Mouse (Mus musculus) stomach, embryonic 16.5 days (tissue): Measurements from ENCODE around the gene Rcc2. TPM values are rescaled to one million over a fixed set of nuclear protein-coding genes. Genes with fewer than 3 reads are reported as not detected.

Experiments
- ATAC-seq: fragments of 200-750 bp; cut with Nextera tagmentation; 2 replicates; pipeline ENCODE4 v1.8.0; 2017; ENCODE audit warnings: moderate number of reproducible peaks, moderate TSS enrichment; ENCODE audit not compliant: insufficient read depth, low FRiP score
- H3K27ac ChIP-seq: fragments of 300-500 bp; sonication (generic); 2 replicates; pipeline ENCODE4 v1.5.1; 2014; ENCODE audit warnings: low read length
- H3K27me3 ChIP-seq: fragments of 300-500 bp; sonication (generic); 2 replicates; pipeline ENCODE4 v1.6.1; 2014; ENCODE audit warnings: low read length, control low read depth, mixed read lengths; ENCODE audit not compliant: control insufficient read depth, insufficient read depth
- H3K36me3 ChIP-seq: fragments of 300-500 bp; sonication (generic); 2 replicates; pipeline ENCODE4 v1.6.1; 2014; ENCODE audit warnings: low read length; ENCODE audit not compliant: control insufficient read depth, insufficient read depth
- H3K4me1 ChIP-seq: fragments of 300-500 bp; sonication (generic); 2 replicates; pipeline ENCODE4 v1.6.1; 2014; ENCODE audit warnings: low read length, control low read depth, mixed read lengths; ENCODE audit not compliant: control insufficient read depth, insufficient read depth
- H3K4me2 ChIP-seq: fragments of 300-500 bp; sonication (generic); 2 replicates; pipeline ENCODE4 v1.6.1; 2014; ENCODE audit warnings: low read depth, low read length, mixed read lengths
- H3K4me3 ChIP-seq: fragments of 300-500 bp; sonication (generic); replicated peaks from 2 replicates; pipeline ENCODE4 v1.5.1; 2014; ENCODE audit warnings: mild to moderate bottlenecking, low read length
- H3K9ac ChIP-seq: fragments of 300-500 bp; sonication (generic); 2 replicates; pipeline ENCODE4 v1.6.1; 2014; ENCODE audit warnings: low read length
- H3K9me3 ChIP-seq: fragments of 300-500 bp; sonication (generic); replicated peaks from 2 replicates; pipeline ENCODE4 v1.6.1; 2016; ENCODE audit warnings: low read length, control low read depth; ENCODE audit not compliant: control insufficient read depth
- WGBS: fragments of 180-500 bp; shearing (Covaris S2); extraction: QIAGEN DNeasy Blood & Tissue Kit; methylation state at CpG from one replicate; pipeline ENCODE4 v1.1.7; 2014; 5-methylcytosine and 5-hydroxymethylcytosine counted together
- polyA plus RNA-seq: library from polyadenylated mRNA; unstranded; fragments of >200 nt; fragmentation: Nextera tagmentation; extraction: Ambion mirVana; gene quantifications from 2 replicates; pipeline ENCODE4 v1.2.1, GENCODE M21; 2015

The Rcc2 gene
- polyA plus RNA-seq, 1 experiment from 2014 or later, result 16.2 TPM

- Histone ChIP-seq H3K27me3 (no peaks in the 10 kb centered on the region), H3K27ac (no peak overlapping the region), H3K36me3 (0 out of 2 replicates have a peak, but pooled peaks cover 2% of the 10 kb centered on the region), H3K4me2 (no peak overlapping the region), H3K4me3 (no peak overlapping the region), H3K9me3 (no peaks in the 10 kb centered on the region), H3K9ac (no peak overlapping the region), H3K4me1 (no peaks in the 10 kb centered on the region; the same call in 1 of the 2 replicates)
- 83% methylated on average over 12 of the region's 12 CpGs for WGBS
- no peak for ATAC-seq
These were observed 26.6 kb downstream of the Rcc2 start for GRCm38 (mm10) chr4:140726907-140727306.

GRCm38 (mm10) chr4:140731654-140732053 is 31.3 kb downstream of the Rcc2 start:
- Histone ChIP-seq H3K4me3 (no peak overlapping the region), H3K36me3 (no peaks in the 10 kb centered on the region), H3K4me1 (no peaks in the 10 kb centered on the region), H3K27ac (no peak overlapping the region), H3K4me2 (no peak overlapping the region), H3K9ac (no peak overlapping the region), H3K9me3 (no peaks in the 10 kb centered on the region), H3K27me3 (no peaks in the 10 kb centered on the region)
- no peak for ATAC-seq
- 73% methylated on average over 4 of the region's 4 CpGs for WGBS

DNA sequence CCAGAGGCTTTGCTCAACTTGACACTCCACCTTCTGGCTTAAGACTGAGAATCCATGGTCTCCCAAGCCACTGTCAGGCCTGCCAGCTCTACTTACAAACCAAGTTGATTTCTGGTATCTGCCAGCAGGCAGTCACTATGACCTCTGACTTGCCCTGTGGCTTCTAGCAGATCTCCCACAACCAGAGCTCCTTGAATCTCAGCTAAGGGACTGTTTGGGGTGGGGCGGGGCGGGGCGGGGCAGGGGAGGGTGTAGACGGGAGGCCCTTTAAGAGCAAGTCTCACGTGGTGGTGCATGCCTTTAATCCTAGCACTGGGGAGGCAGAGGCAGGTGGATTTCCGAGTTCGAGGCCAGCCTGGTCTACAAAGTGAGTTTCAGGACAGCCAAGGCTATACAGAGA is 32.5 kb downstream of the Rcc2 start:
- H3K27me3 ChIP-seq, result no peaks in the 10 kb centered on the region
- no peak overlapping the region for H3K9ac ChIP-seq
- no peak overlapping the region for H3K27ac ChIP-seq
- 65% methylated on average over 7 of the region's 7 CpGs for WGBS
- H3K9me3 ChIP-seq, result no peaks in the 10 kb centered on the region
- no peaks in the 10 kb centered on the region for H3K36me3 ChIP-seq
- H3K4me1 ChIP-seq, result no peaks in the 10 kb centered on the region
- H3K4me2 ChIP-seq, result no peak overlapping the region
- H3K4me3 ChIP-seq, result no peak overlapping the region
- no peak for ATAC-seq

DNA sequence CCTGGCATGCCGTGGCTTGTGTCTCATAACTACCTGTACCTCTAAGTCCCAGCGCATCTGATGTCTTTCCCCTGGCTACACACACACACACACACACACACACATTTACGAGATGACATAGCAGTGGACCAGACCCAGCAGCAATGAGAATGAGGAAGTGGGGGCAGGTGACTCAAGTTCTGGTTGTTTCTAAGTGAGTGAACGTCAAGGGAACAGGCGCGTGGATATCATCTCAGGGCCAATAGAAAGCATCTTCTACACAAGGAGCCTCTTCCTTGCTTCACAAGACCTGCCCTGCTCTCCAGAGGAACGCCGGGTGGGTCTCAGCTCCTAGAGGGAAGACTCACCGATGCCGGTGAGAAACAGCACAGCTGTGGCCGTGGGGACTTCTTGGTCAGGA is 40.3 kb downstream of the Rcc2 start:
- Histone ChIP-seq H3K27me3 (no peaks in the 10 kb centered on the region), H3K4me1 (no peaks in the 10 kb centered on the region), H3K9me3 (no peaks in the 10 kb centered on the region), H3K4me3 (no peak overlapping the region), H3K4me2 (no peak overlapping the region), H3K9ac (no peak overlapping the region), H3K27ac (no peak overlapping the region), H3K36me3 (no peaks in the 10 kb centered on the region)
- ATAC-seq, result no peak
- 83% methylated on average over 11 of the region's 11 CpGs for whole genome bisulfite sequencing

DNA sequence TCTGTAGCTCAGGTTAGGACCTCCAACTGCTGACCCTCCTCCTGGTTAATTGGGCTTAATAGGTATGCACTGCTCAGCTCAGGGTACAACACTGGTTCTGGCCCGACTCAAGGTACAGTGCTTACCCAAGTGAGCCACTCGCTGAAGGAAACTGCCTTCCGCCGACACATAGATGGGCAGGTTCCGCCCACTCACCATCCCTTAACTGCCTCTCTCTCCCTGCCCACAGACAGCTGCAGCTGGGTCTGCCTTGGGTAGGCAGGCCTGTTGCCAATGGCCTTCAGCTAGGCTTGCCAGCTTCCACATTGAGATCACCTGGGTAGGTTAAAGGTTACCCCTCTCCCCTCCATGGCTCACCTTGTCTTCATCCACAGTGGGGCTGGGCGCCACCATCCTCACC is 41.1 kb downstream of the Rcc2 start:
- H3K4me3 ChIP-seq, result no peak overlapping the region
- no peaks in the 10 kb centered on the region for H3K36me3 ChIP-seq
- H3K4me1 ChIP-seq, result no peaks in the 10 kb centered on the region
- H3K4me2 ChIP-seq, result no peak overlapping the region
- no peaks in the 10 kb centered on the region for H3K9me3 ChIP-seq
- H3K27me3 ChIP-seq, result no peaks in the 10 kb centered on the region
- 80% methylated on average over 6 of the region's 6 CpGs for WGBS
- no peak for ATAC-seq
- no peak overlapping the region for H3K27ac ChIP-seq
- H3K9ac ChIP-seq, result no peak overlapping the region

DNA sequence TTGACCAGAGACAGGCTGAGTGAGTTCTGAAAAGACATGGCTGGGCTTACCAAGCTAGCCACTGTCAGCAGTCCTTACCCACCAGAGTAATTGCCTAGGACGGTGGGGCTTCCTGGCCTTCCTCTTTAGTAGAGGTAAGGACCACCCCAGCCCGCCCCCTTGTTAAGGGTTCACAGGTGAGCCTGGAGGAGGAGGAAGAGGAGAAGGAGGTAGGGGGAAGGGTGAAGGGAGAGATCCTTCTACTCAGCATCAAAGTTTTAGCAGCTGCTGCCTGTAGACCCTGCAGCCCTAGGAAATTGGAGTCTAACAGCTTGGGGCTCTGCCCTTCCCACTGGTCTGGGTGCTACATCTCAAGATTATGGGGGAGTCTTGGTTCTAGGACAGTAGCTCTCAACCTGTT is 42.2 kb downstream of the Rcc2 start, which contains the start of gene Padi6:
Gene Padi6 (minus strand): TSS at position 101 of the 400 bp plus-strand sequence.
- Histone ChIP-seq H3K4me3 (no peak within 1 kb of the TSS), H3K27ac (no peak within 1 kb of the TSS), H3K4me1 (no peaks in the 10 kb centered on the region), H3K27me3 (no peaks in the 10 kb centered on the region), H3K9me3 (no peaks in the 10 kb centered on the region), H3K9ac (no peak within 1 kb of the TSS), H3K4me2 (no peak within 1 kb of the TSS), H3K36me3 (no peaks in the 10 kb centered on the region)
- WGBS, result 70% methylated on average over 2 of the region's 2 CpGs
- ATAC-seq, result no peak

GRCm38 (mm10) chr4:140743086-140743485 is 42.7 kb downstream of the Rcc2 start:
- Histone ChIP-seq H3K9ac (no peak overlapping the region), H3K27ac (no peak overlapping the region), H3K4me3 (no peak overlapping the region), H3K4me2 (no peak overlapping the region), H3K9me3 (no peaks in the 10 kb centered on the region), H3K36me3 (no peaks in the 10 kb centered on the region), H3K4me1 (0 out of 2 replicates have a peak, but pooled peaks cover 4% of the 10 kb centered on the region), H3K27me3 (no peaks in the 10 kb centered on the region)
- 38% methylated on average over 4 of the region's 4 CpGs for WGBS
- no peak for ATAC-seq

DNA sequence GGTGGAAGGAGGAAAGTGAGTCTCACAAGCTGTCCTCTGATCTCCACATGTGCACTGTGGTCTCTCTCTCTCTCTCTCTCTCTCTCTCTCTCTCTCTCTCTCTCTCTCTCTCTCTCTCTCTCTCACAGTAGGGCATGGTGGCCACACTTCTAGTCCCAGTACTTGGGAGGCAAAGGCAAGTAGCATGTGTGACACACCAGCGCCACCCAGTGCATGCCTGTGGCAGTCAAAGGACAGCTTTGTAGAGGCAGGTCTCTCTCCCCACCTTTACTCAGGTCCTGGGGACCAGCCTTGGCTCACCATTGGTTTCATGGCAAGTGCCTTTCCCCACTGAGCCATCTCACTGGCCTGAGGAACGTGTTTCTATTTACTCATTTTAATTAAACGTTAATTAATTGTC is 44.3 kb downstream of the Rcc2 start:
- H3K4me3 ChIP-seq, result no peak overlapping the region

GRCm38 (mm10) chr4:140747978-140748377 is 47.6 kb downstream of the Rcc2 start:
- peak; percentile 56; the same call in 1 of the 2 replicates for ATAC-seq
- H3K4me2 ChIP-seq, result no peak overlapping the region
- H3K9ac ChIP-seq, result peak overlapping the region; percentile 16
- no peaks in the 10 kb centered on the region; the same call in 1 of the 2 replicates for H3K27me3 ChIP-seq
- H3K4me1 ChIP-seq, result peaks cover 6% of the 10 kb centered on the region; the same call in 1 of the 2 replicates
- no peak overlapping the region for H3K27ac ChIP-seq
- no peak overlapping the region for H3K4me3 ChIP-seq
- no peaks in the 10 kb centered on the region for H3K36me3 ChIP-seq
- no peaks in the 10 kb centered on the region for H3K9me3 ChIP-seq
- WGBS, result 19% methylated on average over 12 of the region's 12 CpGs

More for the DNA sequence above, 44.3 kb downstream of the Rcc2 start:
- Histone ChIP-seq H3K4me2 (no peak overlapping the region), H3K27ac (no peak overlapping the region), H3K9ac (no peak overlapping the region), H3K4me1 (0 out of 2 replicates have a peak, but pooled peaks cover 6% of the 10 kb centered on the region), H3K9me3 (no peaks in the 10 kb centered on the region), H3K27me3 (no peaks in the 10 kb centered on the region), H3K36me3 (no peaks in the 10 kb centered on the region)
- ATAC-seq, result no peak
- 25% methylated on average over 3 of the region's 3 CpGs for WGBS
